Mouse (Mus musculus) G1E (cell line): ENCODE data around the gene Rnf220. TPM values are rescaled to one million over a fixed set of nuclear protein-coding genes. Genes with fewer than 3 reads are reported as not detected.

Source experiments
- ATAC-seq: 2 replicates; pipeline ENCODE4 v1.8.0; 2016; ENCODE audit warnings: mild to moderate bottlenecking; ENCODE audit not compliant: insufficient number of reproducible peaks, poor library complexity, low FRiP score, severe bottlenecking; ENCODE audit errors: extremely low read depth
- DNase-seq: peaks from one replicate; pipeline ENCODE4 v3.0.0; 2012; ENCODE audit warnings: low spot score
- H3K27me3 ChIP-seq: 2 replicates; pipeline ENCODE4 v1.6.1; 2012; ENCODE audit warnings: mild to moderate bottlenecking, low read length, inconsistent platforms; ENCODE audit not compliant: insufficient read depth
- H3K36me3 ChIP-seq: replicated peaks from 2 replicates; pipeline ENCODE3; 2012; ENCODE audit warnings: mild to moderate bottlenecking, inconsistent platforms
- H3K4me1 ChIP-seq: 2 replicates; pipeline ENCODE4 v1.6.1; 2012; ENCODE audit warnings: low read depth, low read length, inconsistent platforms, mixed read lengths; ENCODE audit not compliant: insufficient read depth
- H3K4me3 ChIP-seq: 2 replicates; pipeline ENCODE4 v1.5.1; 2012; ENCODE audit warnings: low read depth, mild to moderate bottlenecking, inconsistent platforms, low read length, moderate library complexity, mixed read lengths
- H3K9me3 ChIP-seq: replicated peaks from 2 replicates; pipeline ENCODE4 v1.6.1; 2012; ENCODE audit warnings: inconsistent platforms
- CTCF ChIP-seq: IDR thresholded peaks from 2 replicates; pipeline ENCODE4 v1.5.1; 2012; ENCODE audit warnings: low read depth, low read length, inconsistent platforms, mixed read lengths
- GATA1 ChIP-seq: IDR thresholded peaks from 2 replicates; pipeline ENCODE4 v1.6.1; 2012; ENCODE audit warnings: borderline replicate concordance, low read length, inconsistent platforms, mixed read lengths
- GATA2 ChIP-seq: IDR thresholded peaks from 2 replicates; pipeline ENCODE4 v1.6.1; 2012; ENCODE audit warnings: low read depth, low read length, inconsistent platforms, borderline replicate concordance
- POLR2AphosphoS5 ChIP-seq: IDR thresholded peaks from 2 replicates; pipeline ENCODE4 v1.6.1; 2012; ENCODE audit warnings: low read depth, low read length, inconsistent platforms; ENCODE audit not compliant: insufficient replicate concordance
- TAL1 ChIP-seq: conservative IDR thresholded peaks from 2 replicates; pipeline ENCODE4 v1.6.1; 2012; ENCODE audit warnings: low read depth, low read length, inconsistent platforms, mixed read lengths
- polyA plus RNA-seq: library from polyadenylated mRNA; stranded (reverse); fragments of >175 nt; gene quantifications from 2 replicates; pipeline ENCODE4 v1.2.3, GENCODE M21; 2012
- total RNA-seq, 2 experiments: library from RNA; stranded (forward) in 1 of 2; stranded (reverse) in 1 of 2; fragments of 200-1000 nt in 1 of 2; fragments of >200 nt in 1 of 2; fragmentation: Nextera tagmentation in 1 of 2; gene quantifications; 2 replicates each; pipeline ENCODE4 v1.2.3; 2014 to 2017

Rnf220 gene
- total and polyA plus RNA-seq, 3 experiments: 87.7 to 113 (median 88.7) TPM

DNA sequence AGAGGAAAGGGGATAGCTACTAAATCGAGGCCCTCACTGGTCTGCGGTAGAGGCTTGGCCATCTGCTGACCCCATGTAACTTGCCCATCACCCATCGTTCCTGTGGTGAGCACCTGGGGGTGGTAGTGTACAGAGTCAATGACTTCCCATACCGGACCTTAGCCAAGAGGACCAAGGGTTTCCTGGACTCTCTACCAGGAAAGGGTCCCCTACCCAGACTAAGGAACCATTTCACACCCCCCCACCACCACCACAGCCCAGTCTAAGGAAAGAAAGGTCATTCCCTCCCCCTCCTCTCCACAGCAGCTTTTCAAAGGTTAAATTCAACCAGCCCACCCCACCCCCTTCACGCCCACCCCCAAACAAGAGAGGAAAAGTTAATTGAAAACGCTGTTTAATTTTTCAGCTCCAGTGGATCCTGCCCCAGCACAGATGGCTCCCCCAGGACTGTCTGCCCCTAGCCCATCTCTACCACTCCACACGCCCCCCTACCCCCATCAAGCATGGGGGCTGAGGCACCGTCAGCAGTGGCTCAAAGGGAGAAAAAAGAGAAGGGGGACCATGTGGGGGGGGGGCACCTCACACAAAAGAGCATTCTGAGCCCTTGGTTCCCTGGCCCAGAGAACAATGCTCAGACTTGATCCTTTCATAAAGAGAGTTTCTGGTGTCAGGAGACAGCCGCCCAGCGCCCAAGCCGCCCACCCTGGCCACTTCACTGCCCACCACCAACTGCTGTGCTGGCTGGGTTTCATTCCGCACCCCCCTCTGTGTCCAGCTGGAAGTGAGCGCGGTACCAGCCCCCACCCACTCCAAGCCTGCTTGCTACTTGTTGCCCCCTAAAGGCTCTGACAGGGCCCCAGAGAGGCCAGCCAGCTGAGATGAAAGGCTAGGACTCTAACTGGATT, 87.5 kb downstream of the Rnf220 start:
- H3K9me3 ChIP-seq: no peaks in the 10 kb centered on the region
- no peaks in the 10 kb centered on the region for H3K36me3 ChIP-seq
- no peak overlapping the region for H3K4me3 ChIP-seq
- ATAC-seq (no peak), DNase-seq (no peak)
- no peak for TF ChIP-seq GATA1
- no peak for TF ChIP-seq CTCF
- TF ChIP-seq POLR2AphosphoS5: no peak
- no peak for TF ChIP-seq GATA2
- TF ChIP-seq TAL1: no peak
- peaks cover 3% of the 10 kb centered on the region; the same call in 1 of the 2 replicates for H3K4me1 ChIP-seq
- H3K27me3 ChIP-seq: peaks cover 9% of the 10 kb centered on the region

DNA sequence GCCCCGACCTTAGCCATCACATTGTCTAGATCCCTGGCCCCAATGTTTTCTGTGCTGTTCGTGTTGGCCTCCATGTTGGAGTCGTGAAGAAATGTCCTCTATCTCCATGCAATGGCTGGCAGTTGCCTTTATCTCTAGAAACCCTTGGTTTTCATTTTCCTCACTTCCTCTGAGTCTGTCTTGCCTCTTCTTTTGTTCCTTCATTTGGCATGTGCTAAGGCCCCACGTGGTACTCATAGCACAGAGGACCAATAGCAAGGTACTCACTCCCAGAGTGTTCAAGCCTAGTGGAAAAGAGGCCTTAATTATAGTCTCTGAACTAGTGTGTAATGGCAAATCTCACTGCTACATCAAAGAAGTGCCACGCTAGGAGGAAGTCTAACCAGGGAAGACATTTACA, 88.9 kb downstream of the Rnf220 start:
- Histone ChIP-seq H3K9me3 (no peaks in the 10 kb centered on the region), H3K4me3 (no peak overlapping the region), H3K27me3 (peaks cover 7% of the 10 kb centered on the region), H3K4me1 (peaks cover 3% of the 10 kb centered on the region; the same call in 1 of the 2 replicates), H3K36me3 (no peaks in the 10 kb centered on the region)
- DNase-seq (no peak), ATAC-seq (no peak)
- TF ChIP-seq POLR2AphosphoS5 (no peak), CTCF (no peak), GATA1 (no peak), GATA2 (no peak), TAL1 (no peak)

GRCm38 (mm10) chr4:117405999-117406398, 90.9 kb downstream of the Rnf220 start:
- TF ChIP-seq GATA1 (no peak), CTCF (no peak), GATA2 (no peak), TAL1 (no peak), POLR2AphosphoS5 (no peak)
- no peaks in the 10 kb centered on the region for H3K9me3 ChIP-seq

GRCm38 (mm10) chr4:117405211-117405610, 91.6 kb downstream of the Rnf220 start:
- TF ChIP-seq TAL1: no peak
- no peak for TF ChIP-seq GATA1
- TF ChIP-seq CTCF: no peak
- TF ChIP-seq GATA2: no peak
- no peak for TF ChIP-seq POLR2AphosphoS5
- Histone ChIP-seq H3K4me3 (no peak overlapping the region), H3K4me1 (peaks cover 2% of the 10 kb centered on the region; the same call in 1 of the 2 replicates), H3K27me3 (peaks cover 9% of the 10 kb centered on the region), H3K9me3 (no peaks in the 10 kb centered on the region), H3K36me3 (no peaks in the 10 kb centered on the region)
- DNase-seq (no peak), ATAC-seq (no peak)

More at GRCm38 (mm10) chr4:117405999-117406398, 90.9 kb downstream of the Rnf220 start:
- DNase-seq (no peak), ATAC-seq (no peak)
- peaks cover 3% of the 10 kb centered on the region; the same call in 1 of the 2 replicates for H3K4me1 ChIP-seq
- no peak overlapping the region for H3K4me3 ChIP-seq
- no peaks in the 10 kb centered on the region for H3K36me3 ChIP-seq
- peaks cover 8% of the 10 kb centered on the region for H3K27me3 ChIP-seq

DNA sequence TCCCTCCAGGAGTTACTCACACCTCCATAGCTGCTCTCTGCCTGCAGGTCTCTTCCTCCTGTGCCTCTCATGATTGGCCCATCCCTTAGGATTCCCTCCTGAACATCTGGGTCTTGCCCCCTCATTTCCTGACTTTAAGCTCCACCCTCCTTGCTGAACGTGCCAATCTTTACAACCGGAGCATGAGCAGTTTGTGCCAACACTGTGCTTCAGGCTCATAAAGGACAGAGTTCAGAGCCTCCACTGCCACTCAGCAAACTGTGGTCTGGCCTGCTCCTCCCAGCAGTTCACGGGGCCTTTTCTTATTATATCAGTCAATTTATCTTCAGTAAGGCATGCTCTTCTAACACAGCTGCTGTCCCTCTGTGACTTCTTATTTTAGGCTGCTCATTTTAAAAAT, 93.4 kb downstream of the Rnf220 start:
- DNase-seq: no peak
- TF ChIP-seq POLR2AphosphoS5 (no peak), TAL1 (no peak), CTCF (no peak), GATA1 (no peak), GATA2 (no peak)
- H3K4me3 ChIP-seq: no peak overlapping the region
- H3K9me3 ChIP-seq: no peaks in the 10 kb centered on the region
- peaks cover 16% of the 10 kb centered on the region for H3K27me3 ChIP-seq
- no peak for ATAC-seq
- H3K4me1 ChIP-seq: no peaks in the 10 kb centered on the region
- H3K36me3 ChIP-seq: no peaks in the 10 kb centered on the region

- H3K9me3 ChIP-seq: no peaks in the 10 kb centered on the region
- no peaks in the 10 kb centered on the region for H3K36me3 ChIP-seq
- H3K27me3 ChIP-seq: peaks cover 41% of the 10 kb centered on the region
- ATAC-seq (no peak), DNase-seq (no peak)
- no peak overlapping the region for H3K4me3 ChIP-seq
- TF ChIP-seq POLR2AphosphoS5 (no peak), CTCF (no peak), GATA1 (no peak), GATA2 (no peak), TAL1 (no peak)
- H3K4me1 ChIP-seq: no peaks in the 10 kb centered on the region
Observed at GRCm38 (mm10) chr4:117397128-117397527, 99.7 kb downstream of the Rnf220 start.
